Mouse (Mus musculus) heart, embryonic 14.5 days (tissue): ENCODE results near the gene Nfib. TPM values are rescaled to one million over a fixed set of nuclear protein-coding genes. Genes with fewer than 3 reads are reported as not detected.

Experiments
- ATAC-seq: fragments of 200-750 bp; cut with Nextera tagmentation; 2 replicates; pipeline ENCODE4 v1.8.0; 2017; ENCODE audit warnings: low read depth, moderate TSS enrichment; ENCODE audit not compliant: insufficient number of reproducible peaks, insufficient read depth, low FRiP score
- H3K27ac ChIP-seq, 2 experiments: fragments of 200-500 bp in 1 of 2; fragments of 300-500 bp in 1 of 2; sonication (generic) in 1 of 2; replicated peaks in 1 of 2; 2 replicates each; pipeline ENCODE4 v1.5.1; 2012 to 2014; ENCODE audit warnings: low read depth in 2 of 2, low read length in 2 of 2, control low read depth in 1 of 2, mild to moderate bottlenecking in 1 of 2, mixed read lengths in 1 of 2; ENCODE audit not compliant: control insufficient read depth in 1 of 2, insufficient read depth in 1 of 2
- H3K27me3 ChIP-seq: fragments of 300-500 bp; sonication (generic); 2 replicates; pipeline ENCODE4 v1.6.1; 2014; ENCODE audit warnings: mild to moderate bottlenecking, low read length, control low read depth; ENCODE audit not compliant: control insufficient read depth, insufficient read depth
- H3K36me3 ChIP-seq: fragments of 300-500 bp; sonication (generic); 2 replicates; pipeline ENCODE4 v1.6.1; 2014; ENCODE audit warnings: mild to moderate bottlenecking, control low read depth, low read length, mixed read lengths; ENCODE audit not compliant: control insufficient read depth, insufficient read depth
- H3K4me1 ChIP-seq, 2 experiments: fragments of 200-500 bp in 1 of 2; fragments of 300-500 bp in 1 of 2; sonication (generic) in 1 of 2; 2 replicates each; pipeline ENCODE4 v1.6.1; 2012 to 2014; ENCODE audit warnings: low read length in 2 of 2, control low read depth in 1 of 2, mixed read lengths in 1 of 2; ENCODE audit not compliant: control insufficient read depth in 2 of 2, insufficient read depth in 2 of 2
- H3K4me2 ChIP-seq: fragments of 300-500 bp; sonication (generic); 2 replicates; pipeline ENCODE4 v1.6.1; 2014; ENCODE audit warnings: mild to moderate bottlenecking, low read length
- H3K4me3 ChIP-seq, 2 experiments: fragments of 200-500 bp in 1 of 2; fragments of 300-500 bp in 1 of 2; sonication (generic) in 1 of 2; 2 replicates each; pipeline ENCODE4 v1.5.1; 2012 to 2014; ENCODE audit warnings: low read length in 2 of 2, mild to moderate bottlenecking in 2 of 2, control low read depth in 1 of 2, low read depth in 1 of 2, moderate library complexity in 1 of 2; ENCODE audit not compliant: control insufficient read depth in 1 of 2, insufficient read depth in 1 of 2
- H3K9ac ChIP-seq: fragments of 300-500 bp; sonication (generic); 2 replicates; pipeline ENCODE4 v1.6.1; 2014; ENCODE audit warnings: mild to moderate bottlenecking, low read length
- H3K9me3 ChIP-seq: fragments of 300-500 bp; sonication (generic); 2 replicates; pipeline ENCODE4 v1.6.1; 2016; ENCODE audit warnings: low read length, control low read depth; ENCODE audit not compliant: control insufficient read depth
- WGBS: fragments of 180-500 bp; shearing (Covaris S2); extraction: QIAGEN DNeasy Blood & Tissue Kit; methylation state at CpG from one replicate; pipeline ENCODE4 v1.1.7; 2014; 5-methylcytosine and 5-hydroxymethylcytosine counted together
- polyA plus RNA-seq: library from polyadenylated mRNA; unstranded; fragments of >200 nt; fragmentation: Nextera tagmentation; extraction: Ambion mirVana; gene quantifications from 2 replicates; pipeline ENCODE4 v1.2.1, GENCODE M21; 2014

Nfib gene
- polyA plus RNA-seq, 1 experiment from 2014 or later: 79.8 TPM

- no peak overlapping the region for H3K4me3 ChIP-seq
- H3K4me2 ChIP-seq: peak overlapping the region; percentile 22; the same call in 1 of the 2 replicates
- H3K36me3 ChIP-seq: 0 out of 2 replicates have a peak, but pooled peaks cover 6% of the 10 kb centered on the region
- 34% methylated on average over 7 of the region's 7 CpGs for WGBS
- no peaks in the 10 kb centered on the region for H3K9me3 ChIP-seq
- no peaks in the 10 kb centered on the region for H3K27me3 ChIP-seq
- peak overlapping the region in 1 of 2 experiments; percentile 19; a peak in 1 of 4 replicates for H3K27ac ChIP-seq
- H3K9ac ChIP-seq: peak overlapping the region; percentile 32; the same call in 1 of the 2 replicates
- peaks cover 0 to 10% of the 10 kb centered on the region in 2 experiments; a peak in 1 of 4 replicates for H3K4me1 ChIP-seq
- no peak for ATAC-seq
Measured at GRCm38 (mm10) chr4:82517311-82517710, 188.2 kb downstream of the Nfib start.

GRCm38 (mm10) chr4:82516211-82516795, 189.2 kb downstream of the Nfib start:
- no peaks in the 10 kb centered on the region for H3K27me3 ChIP-seq
- ATAC-seq: no peak
- 75% methylated on average over 6 of the region's 6 CpGs for WGBS
- H3K4me3 ChIP-seq: no peak overlapping the region
- no peak overlapping the region for H3K27ac ChIP-seq
- H3K4me2 ChIP-seq: no peak overlapping the region
- H3K9me3 ChIP-seq: no peaks in the 10 kb centered on the region
- 0 out of 2 replicates have a peak, but pooled peaks cover 6% of the 10 kb centered on the region for H3K36me3 ChIP-seq
- no peak overlapping the region for H3K9ac ChIP-seq
- peaks cover 0 to 18% of the 10 kb centered on the region in 2 experiments; a peak in 2 of 4 replicates for H3K4me1 ChIP-seq

- Histone ChIP-seq H3K4me3 (no peak overlapping the region), H3K4me1 (peaks cover 0 to 26% of the 10 kb centered on the region in 2 experiments; a peak in 2 of 4 replicates), H3K36me3 (0 out of 2 replicates have a peak, but pooled peaks cover 6% of the 10 kb centered on the region), H3K27ac (no peak overlapping the region), H3K4me2 (peak overlapping the region; percentile 97; the same call in 1 of the 2 replicates), H3K27me3 (no peaks in the 10 kb centered on the region), H3K9me3 (no peaks in the 10 kb centered on the region), H3K9ac (peak overlapping the region; percentile 100; the same call in 1 of the 2 replicates)
- no peak for ATAC-seq
- 69% methylated on average over 8 of the region's 8 CpGs for WGBS
Measured at GRCm38 (mm10) chr4:82514921-82515320, 190.6 kb downstream of the Nfib start.

- H3K4me2 ChIP-seq: peak overlapping the region; percentile 97
- H3K9ac ChIP-seq: peak overlapping the region; percentile 100
- no peak for ATAC-seq
Measured at GRCm38 (mm10) chr4:82514373-82514772, 191.2 kb downstream of the Nfib start.

GRCm38 (mm10) chr4:82513426-82513750, 192.2 kb downstream of the Nfib start:
- ATAC-seq: no peak
- WGBS: 1% methylated on average over 14 of the region's 14 CpGs
- Histone ChIP-seq H3K9ac (peak overlapping the region; percentile 100), H3K4me1 (peaks cover 0 to 34% of the 10 kb centered on the region in 2 experiments; a peak in 3 of 4 replicates), H3K4me3 (peak overlapping the region; percentile 51 to 55), H3K36me3 (no peaks in the 10 kb centered on the region), H3K9me3 (no peaks in the 10 kb centered on the region), H3K4me2 (peak overlapping the region; percentile 97), H3K27me3 (no peaks in the 10 kb centered on the region), H3K27ac (peak overlapping the region; percentile 79 to 100)

More at GRCm38 (mm10) chr4:82514373-82514772, 191.2 kb downstream of the Nfib start:
- Histone ChIP-seq H3K27ac (no peak overlapping the region; a peak in 1 of 4 replicates), H3K27me3 (no peaks in the 10 kb centered on the region), H3K9me3 (no peaks in the 10 kb centered on the region), H3K36me3 (0 out of 2 replicates have a peak, but pooled peaks cover 4% of the 10 kb centered on the region), H3K4me1 (peaks cover 0 to 31% of the 10 kb centered on the region in 2 experiments; a peak in 3 of 4 replicates), H3K4me3 (no peak overlapping the region)
- WGBS: 82% methylated on average over 1 of the region's 1 CpGs

- 1% methylated on average over 45 of the region's 63 CpGs for WGBS
- Histone ChIP-seq H3K4me1 (peaks cover 0 to 34% of the 10 kb centered on the region in 2 experiments), H3K9ac (peak overlapping the region; percentile 100), H3K9me3 (no peaks in the 10 kb centered on the region), H3K27me3 (no peaks in the 10 kb centered on the region), H3K36me3 (no peaks in the 10 kb centered on the region), H3K4me3 (peak overlapping the region; percentile 51 to 55), H3K27ac (peak overlapping the region; percentile 91 to 100), H3K4me2 (peak overlapping the region; percentile 97)
- ATAC-seq: peak; percentile 95
Measured at GRCm38 (mm10) chr4:82512743-82513425, 192.7 kb downstream of the Nfib start.

GRCm38 (mm10) chr4:82512335-82512734, 193.2 kb downstream of the Nfib start:
- WGBS: 5% methylated on average over 13 of the region's 13 CpGs
- peaks cover 0 to 34% of the 10 kb centered on the region in 2 experiments for H3K4me1 ChIP-seq
- peak overlapping the region; percentile 97 for H3K4me2 ChIP-seq
- H3K27me3 ChIP-seq: no peaks in the 10 kb centered on the region
- H3K27ac ChIP-seq: peak overlapping the region; percentile 91 to 100
- H3K9ac ChIP-seq: peak overlapping the region; percentile 100
- ATAC-seq: no peak
- H3K4me3 ChIP-seq: peak overlapping the region; percentile 51 to 52
- H3K36me3 ChIP-seq: no peaks in the 10 kb centered on the region
- no peaks in the 10 kb centered on the region for H3K9me3 ChIP-seq
